Mouse (Mus musculus) liver, embryonic 13.5 days (tissue): ENCODE data around the gene Lsamp. TPM values are rescaled to one million over a fixed set of nuclear protein-coding genes. Genes with fewer than 3 reads are reported as not detected.

ENCODE experiments used
- ATAC-seq: fragments of 200-750 bp; cut with Nextera tagmentation; 2 replicates; pipeline ENCODE4 v1.8.0; 2017; ENCODE audit warnings: low read depth, mild to moderate bottlenecking, moderate number of reproducible peaks, moderate library complexity
- DNase-seq: peaks from one replicate; pipeline ENCODE4 v3.0.0; 2022
- H3K27ac ChIP-seq: fragments of 300-500 bp; sonication (generic); 2 replicates; pipeline ENCODE4 v1.5.1; 2015; ENCODE audit warnings: moderate library complexity, mild to moderate bottlenecking, inconsistent platforms
- H3K27me3 ChIP-seq: fragments of 300-500 bp; sonication (generic); 2 replicates; pipeline ENCODE4 v1.6.1; 2015; ENCODE audit warnings: mild to moderate bottlenecking, inconsistent platforms
- H3K36me3 ChIP-seq: fragments of 300-500 bp; sonication (generic); 2 replicates; pipeline ENCODE4 v1.6.1; 2015; ENCODE audit warnings: mild to moderate bottlenecking, inconsistent platforms
- H3K4me1 ChIP-seq: fragments of 300-500 bp; sonication (generic); replicated peaks from 2 replicates; pipeline ENCODE4 v1.6.1; 2015; ENCODE audit warnings: inconsistent platforms
- H3K4me2 ChIP-seq: fragments of 300-500 bp; sonication (generic); 2 replicates; pipeline ENCODE4 v1.6.1; 2015; ENCODE audit warnings: inconsistent platforms, mild to moderate bottlenecking, moderate library complexity
- H3K4me3 ChIP-seq: fragments of 300-500 bp; sonication (generic); replicated peaks from 2 replicates; pipeline ENCODE4 v1.5.1; 2015; ENCODE audit warnings: mild to moderate bottlenecking, inconsistent platforms
- H3K9ac ChIP-seq: fragments of 300-500 bp; sonication (generic); 2 replicates; pipeline ENCODE4 v1.6.1; 2015; ENCODE audit warnings: mild to moderate bottlenecking, inconsistent platforms
- H3K9me3 ChIP-seq: fragments of 300-500 bp; sonication (generic); replicated peaks from 2 replicates; pipeline ENCODE4 v1.6.1; 2016; ENCODE audit warnings: inconsistent platforms
- WGBS: fragments of 180-500 bp; shearing (Covaris S2); methylation state at CpG from one replicate; pipeline ENCODE4 v1.1.7; 2015; ENCODE audit not compliant: insufficient replicate concordance; 5-methylcytosine and 5-hydroxymethylcytosine counted together
- polyA plus RNA-seq: library from polyadenylated mRNA; unstranded; fragments of >200 nt; fragmentation: Nextera tagmentation; extraction: Ambion mirVana; gene quantifications from 2 replicates; pipeline ENCODE4 v1.2.1, GENCODE M21; 2015

Gene Lsamp
- polyA plus RNA-seq, 1 experiment from 2014 or later: 0.06 TPM

GRCm38 (mm10) chr16:40290132-40290531 lies 306.0 kb downstream of the Lsamp start:
- Histone ChIP-seq H3K9ac (no peak overlapping the region), H3K9me3 (no peaks in the 10 kb centered on the region), H3K4me2 (no peak overlapping the region), H3K27ac (no peak overlapping the region), H3K4me3 (no peak overlapping the region), H3K4me1 (no peaks in the 10 kb centered on the region), H3K36me3 (no peaks in the 10 kb centered on the region), H3K27me3 (no peaks in the 10 kb centered on the region)
- 49% methylated on average over 4 of the region's 4 CpGs for WGBS
- no peak for DNase-seq
- ATAC-seq: no peak

GRCm38 (mm10) chr16:40294296-40294882 lies 310.2 kb downstream of the Lsamp start:
- Histone ChIP-seq H3K27me3 (no peaks in the 10 kb centered on the region), H3K9ac (no peak overlapping the region), H3K4me3 (no peak overlapping the region), H3K4me2 (no peak overlapping the region), H3K27ac (no peak overlapping the region), H3K36me3 (no peaks in the 10 kb centered on the region), H3K4me1 (no peaks in the 10 kb centered on the region), H3K9me3 (no peaks in the 10 kb centered on the region)
- ATAC-seq: no peak
- no peak for DNase-seq
- 59% methylated on average over 4 of the region's 4 CpGs for WGBS

GRCm38 (mm10) chr16:40295240-40295639 lies 311.1 kb downstream of the Lsamp start:
- Histone ChIP-seq H3K4me2 (no peak overlapping the region), H3K27ac (no peak overlapping the region), H3K9me3 (no peaks in the 10 kb centered on the region), H3K27me3 (no peaks in the 10 kb centered on the region), H3K9ac (no peak overlapping the region), H3K36me3 (no peaks in the 10 kb centered on the region), H3K4me1 (no peaks in the 10 kb centered on the region), H3K4me3 (no peak overlapping the region)
- DNase-seq (no peak), ATAC-seq (no peak)
- 69% methylated on average over 7 of the region's 7 CpGs for WGBS

DNA sequence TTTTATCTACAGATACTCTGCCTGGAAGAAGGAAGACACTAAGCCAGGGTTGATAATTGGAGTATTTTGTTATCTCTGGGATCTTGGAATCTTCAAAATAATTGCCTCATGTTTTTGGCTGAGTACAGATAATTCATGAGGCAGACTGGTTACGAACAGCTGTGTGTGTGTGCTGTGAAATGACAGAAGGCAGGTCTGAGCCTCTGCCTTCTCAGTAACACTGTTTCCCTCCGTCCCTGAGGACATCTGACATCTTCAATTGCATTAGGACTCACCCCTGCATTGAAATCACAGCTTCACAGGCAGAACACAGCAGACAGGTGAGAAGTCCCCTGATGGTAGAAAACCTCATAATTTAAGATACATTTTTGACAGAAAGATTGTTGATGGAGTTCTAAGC lies 323.5 kb downstream of the Lsamp start:
- Histone ChIP-seq H3K36me3 (no peaks in the 10 kb centered on the region), H3K27me3 (no peaks in the 10 kb centered on the region), H3K9me3 (no peaks in the 10 kb centered on the region), H3K27ac (no peak overlapping the region), H3K4me3 (no peak overlapping the region), H3K9ac (no peak overlapping the region), H3K4me2 (no peak overlapping the region), H3K4me1 (no peaks in the 10 kb centered on the region)
- DNase-seq: no peak
- 51% methylated on average over 2 of the region's 2 CpGs for WGBS
- no peak for ATAC-seq

- no peak for ATAC-seq
- H3K27me3 ChIP-seq: no peaks in the 10 kb centered on the region
- no peaks in the 10 kb centered on the region for H3K36me3 ChIP-seq
- no peak overlapping the region for H3K4me3 ChIP-seq
- H3K9ac ChIP-seq: no peak overlapping the region
- H3K4me1 ChIP-seq: no peaks in the 10 kb centered on the region
- DNase-seq: no peak
- no peak overlapping the region for H3K27ac ChIP-seq
- 75% methylated on average over 2 of the region's 2 CpGs for WGBS
- H3K4me2 ChIP-seq: no peak overlapping the region
- no peaks in the 10 kb centered on the region for H3K9me3 ChIP-seq
Measured at GRCm38 (mm10) chr16:40316199-40316598, 332.0 kb downstream of the Lsamp start.

GRCm38 (mm10) chr16:40324811-40325210 lies 340.6 kb downstream of the Lsamp start:
- Histone ChIP-seq H3K36me3 (no peaks in the 10 kb centered on the region), H3K4me3 (no peak overlapping the region), H3K9me3 (no peaks in the 10 kb centered on the region), H3K27me3 (no peaks in the 10 kb centered on the region), H3K4me1 (no peaks in the 10 kb centered on the region), H3K4me2 (no peak overlapping the region), H3K27ac (no peak overlapping the region), H3K9ac (no peak overlapping the region)
- 63% methylated on average over 3 of the region's 3 CpGs for WGBS
- DNase-seq (no peak), ATAC-seq (no peak)

- ATAC-seq (no peak), DNase-seq (no peak)
- Histone ChIP-seq H3K9me3 (no peaks in the 10 kb centered on the region), H3K36me3 (no peaks in the 10 kb centered on the region), H3K27ac (no peak overlapping the region), H3K4me1 (no peaks in the 10 kb centered on the region), H3K27me3 (no peaks in the 10 kb centered on the region), H3K4me3 (no peak overlapping the region), H3K4me2 (no peak overlapping the region), H3K9ac (no peak overlapping the region)
- 57% methylated on average over 7 of the region's 7 CpGs for WGBS
Measured at GRCm38 (mm10) chr16:40328249-40328820, 344.2 kb downstream of the Lsamp start.

DNA sequence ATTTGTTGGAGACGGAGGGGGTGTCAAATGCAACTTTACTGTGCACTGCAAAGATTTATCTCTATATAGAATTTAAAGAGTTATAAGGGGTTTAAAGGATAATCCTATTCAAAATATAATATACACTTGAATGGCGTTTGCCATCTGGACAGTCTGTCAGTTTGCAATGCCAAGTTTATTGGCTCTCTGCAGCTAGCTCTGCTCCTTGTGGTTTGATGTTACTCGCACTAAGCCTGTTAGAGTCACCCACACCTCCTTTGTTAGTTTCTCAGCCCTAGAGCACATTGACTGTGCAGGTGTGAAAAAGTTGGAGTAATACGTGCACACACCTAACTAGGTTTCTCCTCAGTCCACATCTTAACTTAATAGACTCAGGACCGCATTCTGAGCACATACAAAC lies 385.5 kb downstream of the Lsamp start:
- Histone ChIP-seq H3K4me3 (no peak overlapping the region), H3K4me1 (no peaks in the 10 kb centered on the region), H3K27ac (no peak overlapping the region), H3K27me3 (no peaks in the 10 kb centered on the region), H3K4me2 (no peak overlapping the region), H3K36me3 (no peaks in the 10 kb centered on the region), H3K9me3 (no peaks in the 10 kb centered on the region), H3K9ac (no peak overlapping the region)
- ATAC-seq (no peak), DNase-seq (no peak)
- 56% methylated on average over 5 of the region's 5 CpGs for WGBS

GRCm38 (mm10) chr16:40371291-40371690 lies 387.1 kb downstream of the Lsamp start:
- DNase-seq (no peak), ATAC-seq (no peak)
- H3K4me1 ChIP-seq: no peaks in the 10 kb centered on the region
- no peak overlapping the region for H3K4me3 ChIP-seq
- H3K9ac ChIP-seq: no peak overlapping the region
- 70% methylated on average over 1 of the region's 1 CpGs for WGBS
- no peaks in the 10 kb centered on the region for H3K27me3 ChIP-seq
- H3K27ac ChIP-seq: no peak overlapping the region
- H3K36me3 ChIP-seq: no peaks in the 10 kb centered on the region
- H3K9me3 ChIP-seq: no peaks in the 10 kb centered on the region
- no peak overlapping the region for H3K4me2 ChIP-seq

GRCm38 (mm10) chr16:40375314-40375713 lies 391.2 kb downstream of the Lsamp start:
- no peaks in the 10 kb centered on the region for H3K27me3 ChIP-seq
- no peak overlapping the region for H3K4me2 ChIP-seq
- no peaks in the 10 kb centered on the region for H3K4me1 ChIP-seq
- H3K9ac ChIP-seq: no peak overlapping the region
- no peak overlapping the region for H3K4me3 ChIP-seq
- DNase-seq (no peak), ATAC-seq (no peak)
- no peaks in the 10 kb centered on the region for H3K9me3 ChIP-seq
- no peak overlapping the region for H3K27ac ChIP-seq
- no peaks in the 10 kb centered on the region for H3K36me3 ChIP-seq
- WGBS: 62% methylated on average over 4 of the region's 4 CpGs

GRCm38 (mm10) chr16:40377129-40377799 lies 393.1 kb downstream of the Lsamp start:
- WGBS: 67% methylated on average over 6 of the region's 6 CpGs
- Histone ChIP-seq H3K4me2 (no peak overlapping the region), H3K27me3 (no peaks in the 10 kb centered on the region), H3K27ac (no peak overlapping the region), H3K9me3 (no peaks in the 10 kb centered on the region), H3K4me1 (no peaks in the 10 kb centered on the region), H3K4me3 (no peak overlapping the region), H3K36me3 (no peaks in the 10 kb centered on the region), H3K9ac (no peak overlapping the region)
- DNase-seq (no peak), ATAC-seq (no peak)

GRCm38 (mm10) chr16:40392106-40392505 lies 407.9 kb downstream of the Lsamp start:
- no peak overlapping the region for H3K27ac ChIP-seq
- no peak overlapping the region for H3K4me2 ChIP-seq
- H3K27me3 ChIP-seq: no peaks in the 10 kb centered on the region
- H3K4me1 ChIP-seq: no peaks in the 10 kb centered on the region
- ATAC-seq: no peak
- no peak overlapping the region for H3K9ac ChIP-seq
- no peaks in the 10 kb centered on the region for H3K36me3 ChIP-seq
- 62% methylated on average over 4 of the region's 4 CpGs for WGBS
- DNase-seq: no peak
- H3K9me3 ChIP-seq: no peaks in the 10 kb centered on the region
- no peak overlapping the region for H3K4me3 ChIP-seq
